Comparison of ENCODE assay signal across 19 mouse cellular contexts in the genomic region with DNA sequence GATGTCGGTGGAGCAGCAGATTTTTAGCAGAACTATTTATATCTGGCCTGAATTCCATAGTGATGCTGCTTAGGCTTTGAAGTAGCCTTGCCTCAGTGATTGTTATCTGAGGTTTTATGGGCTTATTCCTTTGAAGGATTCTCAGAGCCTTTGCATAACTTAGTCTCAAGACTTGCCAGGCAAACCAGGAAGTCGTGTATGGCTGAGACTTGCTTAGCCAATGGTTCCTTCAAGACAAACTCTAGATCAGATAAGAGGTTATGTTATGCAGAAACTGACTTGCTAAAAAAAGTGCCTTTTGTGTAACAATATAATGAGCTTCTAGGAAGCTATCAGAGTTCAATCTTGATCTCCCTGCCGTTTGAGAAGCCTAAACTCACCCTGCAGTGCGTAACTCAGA. TPM values are rescaled to one million over a fixed set of nuclear protein-coding genes. Genes with fewer than 3 reads are reported as not detected.
"Had no signal": no experiment of that assay in that cellular context is flagged by ENCODE, and none has a peak within 500 bp of the region (broad histone marks: within the 10 kb centered on the region; RNA-seq: fewer than 3 reads in every experiment).

No protein-coding gene starts in this region.

- H3K27me3 ChIP-seq: midbrain, embryonic 15.5 days; neural tube, embryonic 12.5 days had no signal

- DNase-seq: kidney, adult 2 months; kidney, postnatal 25 days; layer of hippocampus, adult 9-11 months; layer of hippocampus, postnatal 36 days; left cerebral cortex, postnatal 4 days; lung, adult 18-20 months; thymus, adult 2 months; thymus, postnatal 25 days had no signal

- H3K4me2 ChIP-seq: limb, embryonic 13.5 days; midbrain, embryonic 11.5 days; midbrain, embryonic 15.5 days; neural tube, embryonic 12.5 days had no signal

- H3K9me3 ChIP-seq: limb, embryonic 13.5 days; midbrain, embryonic 15.5 days; neural tube, embryonic 12.5 days had no signal

- H3K4me3 ChIP-seq: limb, embryonic 13.5 days; midbrain, embryonic 15.5 days; neural tube, embryonic 12.5 days had no signal

- H3K4me1 ChIP-seq: limb, embryonic 13.5 days; midbrain, embryonic 15.5 days; neural tube, embryonic 12.5 days had no signal

- ATAC-seq: midbrain, embryonic 15.5 days had no signal

- H3K27ac ChIP-seq: limb, embryonic 13.5 days; liver, embryonic 14.5 days; midbrain, embryonic 15.5 days; neural tube, embryonic 12.5 days had no signal

- H3K36me3 ChIP-seq: limb, embryonic 13.5 days; midbrain, embryonic 15.5 days; neural tube, embryonic 12.5 days had no signal

- H3K9ac ChIP-seq: limb, embryonic 13.5 days; liver, embryonic 14.5 days; midbrain, embryonic 15.5 days; neural tube, embryonic 12.5 days had no signal

RNA-seq across cellular contexts. Expression of a gene that starts 11.5 kb away (rescaled TPM):
- total RNA-seq: layer of hippocampus, adult 18-20 months; layer of hippocampus, postnatal 36 days; left cerebral cortex, postnatal 4 days; liver, adult 2 months; monocyte, adult 5-6 weeks; neutrophil, adult 5-6 weeks had no signal
- polyA plus RNA-seq: limb, embryonic 13.5 days; liver, adult 2 months; liver, embryonic 14.5 days; lung, embryonic 16.5 days; midbrain, embryonic 11.5 days; midbrain, embryonic 15.5 days; neural tube, embryonic 12.5 days; stomach, embryonic 14.5 days had no signal
